Mouse (Mus musculus): ENCODE measurements around the gene Clec4a4.

- TF ChIP-seq CTCF (IDR thresholded peaks at IDR 0.05; ENCODE audit: extremely low read depth, insufficient read length, insufficient replicate concordance, low read depth, low read length), result no peak
- no peak for TF ChIP-seq POLR2A (IDR thresholded peaks at IDR 0.05; ENCODE audit: low read depth, low read length)
Measured at GRCm38 (mm10) chr6:122969048-122969447, 21.1 kb upstream of the Clec4a4 start.

Data from small intestine, adult 2 months (tissue).